Mouse (Mus musculus): ENCODE measurements around the gene Olfr366. TPM values are rescaled to one million over a fixed set of nuclear protein-coding genes. Genes with fewer than 3 reads are reported as not detected.
"Not testable (repeated sequence)": the region's sequence is repeated elsewhere in the genome, so short reads cannot be mapped to it uniquely, and the experiment has no call there.

The Olfr366 gene
- not detected for total RNA-seq (2021)
- long read RNA-seq, experiment 1 = 0 reads
- long read RNA-seq, experiment 2 = 0 reads

DNA sequence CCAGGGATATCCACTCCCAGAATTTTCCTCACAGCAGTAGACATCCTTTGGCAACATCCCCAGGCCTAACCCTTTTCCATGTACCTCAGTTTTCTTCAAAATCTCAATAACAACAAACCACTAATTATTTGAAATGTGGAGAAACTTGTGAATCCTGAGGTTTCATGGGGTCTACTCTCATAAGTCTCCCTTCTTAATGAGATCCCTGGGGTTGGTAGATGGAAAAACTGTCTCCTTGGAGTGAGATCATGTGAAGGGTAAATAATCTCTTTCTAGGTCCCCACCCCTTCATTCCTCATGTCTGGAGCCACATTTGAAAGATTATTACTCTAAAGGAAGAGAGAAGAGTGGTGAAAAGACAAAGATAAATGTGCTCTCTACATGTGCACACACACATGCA is at the start of gene Olfr366:
Olfr366 (plus strand) TSS at position 301 of the 400 bp plus-strand sequence.
- no peak for DNase-seq

DNA sequence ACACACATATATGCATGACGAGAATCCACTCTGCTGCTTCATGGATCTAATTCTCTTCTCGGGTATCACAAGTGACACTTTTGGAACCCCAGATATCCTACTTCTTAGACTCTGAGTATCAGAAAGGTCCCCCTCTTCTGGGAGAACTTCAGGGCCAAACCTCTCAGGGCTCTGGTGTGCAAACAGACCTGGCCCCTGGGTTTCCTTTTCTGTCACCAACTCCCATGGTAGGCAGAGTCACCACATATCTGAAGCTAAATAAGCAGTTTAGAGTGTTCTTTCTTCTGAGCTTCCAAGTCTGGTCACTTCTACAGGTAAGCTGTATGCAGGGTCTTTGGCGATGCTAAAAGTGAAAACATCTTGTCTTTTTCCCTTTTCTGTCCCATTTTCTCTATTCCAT is 23.5 kb upstream of the Olfr366 start, which contains the start of gene Olfr365:
Olfr365 (plus strand) TSS at position 301 of the 400 bp plus-strand sequence.
- no peak for DNase-seq

GRCm38 (mm10) chr2:37261781-37262180 is 50.4 kb downstream of the Olfr366 start:
- DNase-seq = not testable (repeated sequence)

Other genes with a start within 250 kb of the Olfr366 start
- gene Olfr357, start 217.7 kb upstream of the Olfr366 start, total RNA-seq (2021) = not detected
- not detected for gene Olfr358, start 202.2 kb upstream of the Olfr366 start, total RNA-seq (2021)
- gene Olfr360, start 145.8 kb upstream of the Olfr366 start, total RNA-seq (2021) = not detected
- gene Olfr361, start 122.3 kb upstream of the Olfr366 start, total RNA-seq (2021) = not detected
- gene Olfr362, start 93.7 kb upstream of the Olfr366 start, total RNA-seq (2021) = not detected
- gene Olfr364-ps1, start 72.3 kb upstream of the Olfr366 start, total RNA-seq (2021) = not detected
- not detected for gene Olfr365, start 23.4 kb upstream of the Olfr366 start, total RNA-seq (2021)
- gene Olfr368, start 114.9 kb downstream of the Olfr366 start, total RNA-seq (2021) = not detected
- 10 to 100 TPM; 16.4 to 16.7 TPM for gene Pdcl, start 147.8 kb downstream of the Olfr366 start, total RNA-seq (2021)
- 10 to 100 TPM; 29.4 to 29.6 TPM for gene Rc3h2, start 211.3 kb downstream of the Olfr366 start, total RNA-seq (2021)
- gene Zbtb26, start 231.6 kb downstream of the Olfr366 start, total RNA-seq (2021) = 1 to 10 TPM; 4.4 to 4.5 TPM
- gene Zbtb6, start 231.6 kb downstream of the Olfr366 start, total RNA-seq (2021) = 1 to 10 TPM; 4.1 to 4.8 TPM
- gene Rabgap1, start 231.7 kb downstream of the Olfr366 start, total RNA-seq (2021) = 10 to 100 TPM; 41.5 to 42.3 TPM